Mouse (Mus musculus) heart, embryonic 15.5 days (tissue): ENCODE measurements around the gene Xlr5c. TPM values are rescaled to one million over a fixed set of nuclear protein-coding genes. Genes with fewer than 3 reads are reported as not detected.
"Not testable (repeated sequence)": the region's sequence is repeated elsewhere in the genome, so short reads cannot be mapped to it uniquely, and the experiment has no call there.

Experiments used
- ATAC-seq: fragments of 200-750 bp; cut with Nextera tagmentation; replicated peaks from 2 replicates; pipeline ENCODE4 v1.8.0; 2017; ENCODE audit warnings: low read depth, moderate TSS enrichment; ENCODE audit not compliant: insufficient number of reproducible peaks, insufficient read depth, low FRiP score
- H3K27ac ChIP-seq: fragments of 300-500 bp; sonication (generic); 2 replicates; pipeline ENCODE4 v1.5.1; 2015; ENCODE audit warnings: mild to moderate bottlenecking, inconsistent platforms
- H3K27me3 ChIP-seq: fragments of 300-500 bp; sonication (generic); 2 replicates; pipeline ENCODE4 v1.6.1; 2015; ENCODE audit warnings: inconsistent platforms
- H3K36me3 ChIP-seq: fragments of 300-500 bp; sonication (generic); 2 replicates; pipeline ENCODE4 v1.6.1; 2015; ENCODE audit warnings: mild to moderate bottlenecking, inconsistent platforms
- H3K4me1 ChIP-seq: fragments of 300-500 bp; sonication (generic); replicated peaks from 2 replicates; pipeline ENCODE4 v1.6.1; 2015; ENCODE audit warnings: inconsistent platforms
- H3K4me2 ChIP-seq: fragments of 300-500 bp; sonication (generic); 2 replicates; pipeline ENCODE4 v1.6.1; 2015; ENCODE audit warnings: inconsistent platforms, mild to moderate bottlenecking, moderate library complexity
- H3K4me3 ChIP-seq: fragments of 300-500 bp; sonication (generic); 2 replicates; pipeline ENCODE4 v1.5.1; 2015; ENCODE audit warnings: mild to moderate bottlenecking, inconsistent platforms
- H3K9ac ChIP-seq: fragments of 300-500 bp; sonication (generic); 2 replicates; pipeline ENCODE4 v1.6.1; 2015; ENCODE audit warnings: mild to moderate bottlenecking, inconsistent platforms
- H3K9me3 ChIP-seq: fragments of 300-500 bp; sonication (generic); replicated peaks from 2 replicates; pipeline ENCODE4 v1.6.1; 2016; ENCODE audit warnings: inconsistent platforms
- WGBS: fragments of 180-500 bp; shearing (Covaris S2); methylation state at CpG from one replicate; pipeline ENCODE4 v1.1.7; 2015; ENCODE audit warnings: mixed read lengths; 5-methylcytosine and 5-hydroxymethylcytosine counted together
- polyA plus RNA-seq: library from polyadenylated mRNA; unstranded; fragments of >200 nt; fragmentation: Nextera tagmentation; extraction: Ambion mirVana; gene quantifications from 2 replicates; pipeline ENCODE4 v1.2.1, GENCODE M21; 2015

Xlr5c gene
- polyA plus RNA-seq, 1 experiment from 2014 or later, result not detected

DNA sequence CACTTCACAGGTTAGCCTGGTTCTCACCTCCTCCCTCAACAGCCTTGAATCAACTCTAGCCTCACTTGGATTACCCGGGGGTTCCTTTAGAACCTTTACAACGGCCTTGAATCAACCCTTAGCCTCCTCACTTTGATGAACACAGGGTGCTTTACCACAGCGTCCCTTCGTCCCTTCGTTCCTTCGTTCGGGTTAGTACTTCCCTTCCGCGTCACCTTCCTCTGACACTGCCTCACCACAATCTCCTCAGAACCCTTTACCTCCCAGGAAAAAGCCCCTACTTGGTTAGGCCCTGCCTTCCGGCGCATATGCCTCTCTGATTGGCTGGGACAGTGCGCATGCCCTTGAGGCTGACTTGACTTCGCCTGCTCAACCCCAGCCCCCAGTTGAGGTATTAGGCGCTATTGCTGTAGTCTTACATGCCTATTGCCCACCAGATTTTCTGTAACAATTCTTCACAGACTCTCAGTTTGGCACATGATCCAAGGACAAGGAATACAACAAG lies 49.9 kb downstream of the Xlr5c start, which contains the start of gene Xlr4c:
TSS of gene Xlr4c (minus strand) at position 310 of the 505 bp plus-strand sequence.
- ATAC-seq, result not testable (repeated sequence)
- 68% methylated on average over 14 of the region's 14 CpGs for WGBS

More for the DNA sequence above, 49.9 kb downstream of the Xlr5c start, which contains the start of gene Xlr4c:
- H3K9ac ChIP-seq, H3K4me2 ChIP-seq, H3K27me3 ChIP-seq, H3K36me3 ChIP-seq, H3K4me1 ChIP-seq, H3K27ac ChIP-seq, H3K9me3 ChIP-seq, H3K4me3 ChIP-seq: not testable (repeated sequence)

Other genes starting within 250 kb of the Xlr5c start
- gene Pnma3, start 228.2 kb downstream of the Xlr5c start, polyA plus RNA-seq, result 0.06 TPM in 1 of 2 replicates, not detected in the other
- 0.79 and 2.0 TPM in 2 replicates for gene Xlr4a, start 210.5 kb downstream of the Xlr5c start, polyA plus RNA-seq
- 1.8 and 1.9 TPM in 2 replicates for gene Xlr3a, start 195.9 kb downstream of the Xlr5c start, polyA plus RNA-seq
- not detected in 2 replicates for gene Gm14685, start 175.9 kb downstream of the Xlr5c start, polyA plus RNA-seq
- not detected in 2 replicates for gene Xlr5b, start 144.2 kb downstream of the Xlr5c start, polyA plus RNA-seq
- gene DXBay18, start 143.5 kb downstream of the Xlr5c start, polyA plus RNA-seq, result 0.08 TPM in 1 of 2 replicates, not detected in the other
- not detected in 2 replicates for gene Spin2d, start 116.0 kb downstream of the Xlr5c start, polyA plus RNA-seq
- gene Xlr3b, start 100.8 kb downstream of the Xlr5c start, polyA plus RNA-seq, result 6.0 and 6.8 TPM in 2 replicates
- 0.96 and 2.8 TPM in 2 replicates for gene Xlr4b, start 78.6 kb downstream of the Xlr5c start, polyA plus RNA-seq
- 9.2 and 11.6 TPM in 2 replicates for gene F8a, start 64.7 kb downstream of the Xlr5c start, polyA plus RNA-seq
- gene Xlr4c, start 49.8 kb downstream of the Xlr5c start, polyA plus RNA-seq, result 0.14 and 0.79 TPM in 2 replicates
- gene Xlr3c, start 27.6 kb downstream of the Xlr5c start, polyA plus RNA-seq, result not detected in 2 replicates
- not detected in 2 replicates for gene Xlr5a, start within 50 bp of the Xlr5c start, polyA plus RNA-seq
- gene Gm45015, start 43.9 kb upstream of the Xlr5c start, polyA plus RNA-seq, result not detected in 2 replicates
- 8.3 and 11.4 TPM in 2 replicates for gene Zfp275, start 49.6 kb upstream of the Xlr5c start, polyA plus RNA-seq
- not detected in 2 replicates for gene Gm18336, start 105.8 kb upstream of the Xlr5c start, polyA plus RNA-seq
- not detected in 2 replicates for gene Zfp92, start 118.1 kb upstream of the Xlr5c start, polyA plus RNA-seq
- gene Trex2, start 142.4 kb upstream of the Xlr5c start, polyA plus RNA-seq, result not detected in 2 replicates
- gene Haus7, start 166.1 kb upstream of the Xlr5c start, polyA plus RNA-seq, result 40.3 and 41.3 TPM in 2 replicates
- 110 and 151 TPM in 2 replicates for gene Bgn, start 190.6 kb upstream of the Xlr5c start, polyA plus RNA-seq
- gene Atp2b3, start 210.1 kb upstream of the Xlr5c start, polyA plus RNA-seq, result 0.18 and 0.25 TPM in 2 replicates